Mouse (Mus musculus) ovary, postnatal 10 days (tissue): ENCODE data around the gene Pip5k1c.
A peak's percentile ranks its signal among the peaks of the same experiment; 100 is the strongest.

ENCODE experiments used
- DNase-seq: peaks from one replicate; pipeline ENCODE4 v3.0.0; 2022; ENCODE audit warnings: low spot score

Pip5k1c gene

DNA sequence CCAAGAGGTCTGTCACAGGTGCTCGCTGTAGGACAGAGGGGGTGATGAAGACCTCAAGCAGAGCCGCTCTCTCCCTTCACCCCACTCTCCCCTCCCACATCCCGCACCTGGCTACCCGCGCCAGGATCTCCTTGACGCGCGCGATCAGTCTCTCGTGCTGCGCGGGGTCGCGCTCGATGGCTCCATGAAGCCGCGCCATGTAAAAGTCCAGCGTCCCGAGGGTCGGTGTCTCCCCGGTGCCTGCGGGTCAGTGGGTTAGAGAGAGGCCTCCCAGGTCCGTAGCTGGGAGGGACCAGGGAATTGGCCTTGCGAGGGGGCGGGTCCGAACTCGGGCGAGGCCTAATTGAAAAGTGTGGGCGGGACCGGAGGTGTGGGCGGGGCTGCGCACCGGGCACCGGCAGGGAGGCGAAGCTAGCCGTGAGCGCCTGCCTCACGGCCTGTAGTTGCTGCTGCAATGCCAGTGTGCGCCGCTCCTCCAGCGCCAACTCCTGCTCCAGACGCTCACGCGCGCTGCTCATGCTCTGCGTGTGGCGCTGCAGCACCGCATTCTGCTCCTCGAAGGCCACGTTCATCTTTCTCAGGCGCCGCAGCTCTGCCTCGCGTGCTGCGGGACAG lies 53.8 kb downstream of the Pip5k1c start:
- DNase-seq: no peak

DNA sequence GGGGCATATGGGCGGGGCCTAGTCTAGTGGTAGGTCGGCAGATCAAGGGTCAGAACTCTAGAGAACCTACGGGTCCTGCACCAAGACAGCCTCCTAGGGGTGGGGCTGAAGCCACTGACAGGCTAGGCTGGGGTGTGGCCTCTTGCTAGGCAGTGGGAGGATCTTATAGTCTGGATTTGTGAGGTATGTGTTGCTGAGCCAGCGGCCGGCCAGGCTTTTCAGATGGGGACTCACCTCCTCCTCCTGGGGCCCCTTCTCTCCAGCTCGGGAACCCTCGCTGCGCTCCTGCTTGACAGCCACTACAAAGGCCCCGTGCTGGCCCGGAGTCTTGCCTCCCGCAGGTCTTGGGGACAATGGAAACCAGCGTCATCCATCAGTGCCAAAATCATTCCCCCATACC lies 56.4 kb downstream of the Pip5k1c start:
- no peak for DNase-seq

DNA sequence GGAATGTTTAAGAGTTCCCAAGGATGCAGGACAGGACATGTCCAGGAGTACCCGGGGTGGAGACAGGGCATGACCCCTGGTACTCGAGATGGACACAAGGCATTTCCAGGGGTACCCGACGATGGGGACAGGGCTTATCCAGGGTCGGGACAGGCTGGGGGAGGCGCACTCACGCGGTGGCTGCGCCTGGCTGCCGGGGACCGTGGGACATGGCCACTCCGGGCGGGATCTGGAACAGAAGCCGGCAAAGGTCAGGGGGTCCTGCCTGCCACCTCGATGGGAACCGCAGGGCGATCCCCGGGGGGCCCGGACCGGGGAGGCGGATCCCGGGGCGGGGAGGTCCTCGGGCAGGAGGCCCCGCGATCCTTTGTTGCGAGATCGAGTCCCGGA lies 57.2 kb downstream of the Pip5k1c start:
- no peak for DNase-seq

DNA sequence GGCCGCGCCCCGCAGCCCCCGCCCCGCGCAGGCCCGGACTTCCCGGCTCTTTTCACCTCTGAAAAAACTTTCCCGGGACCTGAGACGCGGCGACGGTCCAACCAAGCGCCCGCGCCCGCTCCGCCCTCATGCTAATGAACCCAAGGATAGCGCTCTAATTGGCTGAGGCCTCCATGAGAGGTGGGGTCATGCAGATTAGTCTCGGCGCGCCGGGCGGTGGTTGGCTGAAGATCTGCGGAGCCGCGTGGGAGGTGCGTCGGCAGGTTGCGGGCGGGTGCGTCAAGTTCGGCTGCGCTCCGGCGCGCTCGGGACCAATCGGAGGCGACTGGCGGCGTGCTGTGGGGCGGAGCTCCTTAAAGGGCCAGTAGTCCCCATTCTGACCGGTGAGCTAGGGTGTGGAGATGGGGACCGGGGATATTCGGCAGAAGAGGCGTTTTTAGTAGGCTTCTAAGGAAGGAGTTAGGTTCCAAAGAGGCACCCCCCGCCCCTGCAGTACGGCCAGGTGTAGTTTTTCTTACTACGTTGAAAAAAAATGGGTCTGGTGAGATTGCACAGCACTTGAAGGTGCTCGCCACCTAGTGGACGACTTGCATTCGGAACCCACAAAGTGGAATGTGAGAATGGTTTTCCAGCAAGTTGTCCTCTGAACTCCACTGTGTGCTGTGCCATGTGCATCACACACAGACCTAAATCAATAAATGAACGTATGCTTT lies 57.7 kb downstream of the Pip5k1c start, which contains the start of gene Hmg20b:
TSS of gene Hmg20b (minus strand) at position 130 of the 713 bp plus-strand sequence.
- peak; percentile 95 for DNase-seq

DNA sequence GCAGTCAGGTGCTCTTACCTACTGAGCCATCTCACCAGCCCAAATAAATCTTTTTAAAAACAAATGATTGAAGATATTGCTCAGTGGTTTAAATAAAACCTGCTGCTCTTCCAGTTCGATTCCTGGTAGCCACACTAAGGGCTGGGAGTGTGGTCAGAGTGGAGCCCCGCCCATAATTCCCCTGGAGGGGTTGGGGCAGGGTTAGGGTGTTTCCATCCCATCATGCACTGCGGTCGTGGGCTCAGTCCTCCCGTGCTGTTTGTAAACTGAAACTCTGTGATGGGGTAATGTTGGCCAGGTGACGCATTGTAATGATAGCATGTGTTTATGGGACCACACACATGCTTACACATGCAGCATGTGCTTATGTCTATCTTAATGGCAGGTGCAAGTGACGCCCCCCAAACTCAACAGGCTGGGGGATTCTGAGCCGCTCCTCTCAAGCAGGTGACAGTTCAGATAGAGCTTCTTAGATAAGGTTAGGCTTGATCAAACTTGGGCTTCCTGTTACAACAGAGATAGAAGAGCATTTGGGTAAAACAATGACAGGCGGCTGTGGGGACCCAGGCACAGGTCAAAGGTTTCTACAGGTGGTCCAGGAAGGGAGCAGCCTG lies 59.0 kb downstream of the Pip5k1c start:
- DNase-seq: no peak

DNA sequence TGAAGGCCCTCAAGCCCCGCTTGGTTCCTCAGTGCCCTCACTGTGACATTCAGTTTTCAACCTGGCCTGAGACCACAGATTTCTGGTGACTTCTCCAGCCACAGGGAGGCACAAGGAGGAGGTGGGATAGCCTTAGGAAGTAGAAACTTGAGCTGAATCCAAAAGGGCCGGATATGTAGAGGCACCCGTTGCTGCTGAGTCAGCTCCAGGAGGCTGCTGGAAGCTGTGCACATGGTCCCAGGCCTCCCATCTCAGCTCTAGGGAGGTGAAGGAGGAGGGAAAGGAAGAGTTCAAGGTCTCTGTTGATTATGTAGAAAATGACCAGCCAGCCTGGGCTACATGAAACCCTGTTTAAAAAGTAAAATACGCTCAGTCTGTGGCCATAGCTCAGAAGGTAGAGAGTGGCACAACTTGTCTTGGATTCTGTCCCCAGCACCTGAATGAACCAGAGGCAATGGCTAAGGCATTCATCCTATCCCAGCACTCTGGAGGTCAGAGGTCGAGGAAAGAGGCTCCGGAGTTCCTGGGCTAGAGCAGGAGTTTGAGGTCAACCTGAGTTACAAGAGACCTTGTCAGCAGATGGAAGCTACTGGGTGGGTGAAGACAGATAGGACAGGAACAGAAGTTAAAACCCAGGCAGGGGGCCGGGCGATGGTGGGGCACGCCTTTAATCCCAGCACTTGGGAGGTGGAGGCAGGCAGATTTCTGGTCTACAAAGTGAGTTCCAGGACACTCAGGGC lies 62.1 kb downstream of the Pip5k1c start:
- no peak for DNase-seq

DNA sequence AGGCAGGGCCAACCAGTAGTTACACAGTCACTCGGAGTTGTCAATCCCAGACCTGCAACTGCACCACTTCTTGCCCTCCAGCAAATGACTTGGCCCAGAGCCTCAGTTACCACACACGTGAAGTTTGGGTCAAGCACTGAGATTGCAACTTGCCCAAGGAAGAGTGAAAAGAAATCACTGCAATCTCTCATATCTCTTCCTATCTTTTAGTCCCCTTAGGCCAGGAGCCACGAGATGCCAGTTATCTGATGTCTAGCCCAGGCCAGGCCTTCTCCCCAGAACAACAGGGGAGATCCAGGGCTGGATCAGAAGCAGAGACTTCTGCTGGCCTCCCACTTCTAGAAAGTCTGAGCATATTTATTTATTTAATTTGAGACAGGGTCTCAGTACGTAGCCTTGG lies 62.8 kb downstream of the Pip5k1c start:
- DNase-seq: no peak

DNA sequence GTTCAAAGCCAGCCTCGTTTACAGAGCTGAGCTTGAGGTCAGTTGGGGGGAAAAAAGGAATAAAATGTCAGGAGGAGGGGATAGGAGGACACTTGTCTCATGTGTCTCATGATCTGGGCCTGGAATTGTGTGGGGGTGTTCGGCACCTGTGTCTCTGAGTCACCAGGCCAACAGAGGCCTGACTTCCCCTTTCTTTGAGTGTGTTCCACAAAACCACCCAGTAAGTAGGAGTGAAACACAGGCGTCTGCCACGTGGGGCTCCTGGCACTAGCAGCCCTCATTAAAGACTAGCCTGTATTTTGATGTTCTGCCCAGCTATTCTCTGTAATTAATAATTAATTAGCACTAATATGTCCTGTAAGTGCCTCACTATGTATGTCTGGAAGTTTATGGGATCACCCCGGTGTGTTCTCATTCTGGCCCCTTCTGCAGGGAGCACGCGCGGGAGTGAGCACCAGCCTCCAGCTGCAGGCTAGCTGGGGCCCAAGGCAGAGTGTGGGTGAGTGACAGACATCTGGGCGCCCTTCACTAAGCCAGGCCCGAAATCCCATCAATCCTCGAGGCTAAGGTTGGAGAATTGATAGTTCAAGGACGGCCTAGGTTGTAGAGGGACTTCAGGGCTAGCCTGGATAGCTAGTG lies 63.7 kb downstream of the Pip5k1c start:
- DNase-seq: no peak

DNA sequence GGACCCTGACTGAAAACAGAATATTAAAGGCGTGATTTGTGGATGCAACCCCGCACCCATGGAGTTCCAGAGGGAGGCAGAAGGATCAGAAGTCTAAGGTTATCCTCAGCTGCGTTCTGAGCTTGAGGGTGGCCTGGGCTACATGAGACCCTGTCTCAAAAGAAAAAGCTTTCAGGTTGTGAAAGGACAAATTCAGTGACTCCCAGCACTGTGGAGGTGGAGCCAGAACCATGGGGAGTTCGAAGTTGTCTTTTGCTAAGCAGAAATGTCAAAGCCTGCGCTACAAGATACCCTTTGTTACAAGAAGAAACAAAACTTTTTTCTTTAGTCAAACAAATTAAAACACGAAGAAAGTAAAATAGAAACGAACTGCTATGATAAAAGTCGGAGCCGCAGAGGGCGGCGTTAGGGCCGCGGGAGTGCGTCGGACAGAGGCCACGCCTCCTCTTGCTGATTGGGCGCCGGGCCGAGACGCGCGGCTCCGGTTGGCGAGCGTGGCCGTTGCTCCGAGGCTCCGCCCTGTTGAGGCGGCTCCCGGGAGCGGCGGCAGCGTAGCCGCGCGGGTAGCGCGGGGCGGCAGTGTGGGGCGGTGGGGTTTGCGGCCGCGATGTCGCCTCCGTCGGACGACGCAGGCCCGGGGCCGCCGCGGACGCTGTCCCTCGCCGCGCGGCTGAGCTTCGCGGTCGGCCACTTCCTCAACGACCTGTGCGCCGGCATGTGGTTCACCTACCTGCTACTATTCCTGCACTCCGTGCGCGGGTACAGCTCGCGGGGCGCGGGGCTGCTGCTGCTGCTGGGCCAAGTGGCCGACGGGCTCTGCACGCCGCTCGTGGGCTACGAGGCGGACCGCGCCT lies 64.5 kb downstream of the Pip5k1c start, which contains the start of gene Mfsd12:
TSS of gene Mfsd12 (plus strand) at position 501 of the 854 bp plus-strand sequence.
- peak; percentile 75 for DNase-seq

DNA sequence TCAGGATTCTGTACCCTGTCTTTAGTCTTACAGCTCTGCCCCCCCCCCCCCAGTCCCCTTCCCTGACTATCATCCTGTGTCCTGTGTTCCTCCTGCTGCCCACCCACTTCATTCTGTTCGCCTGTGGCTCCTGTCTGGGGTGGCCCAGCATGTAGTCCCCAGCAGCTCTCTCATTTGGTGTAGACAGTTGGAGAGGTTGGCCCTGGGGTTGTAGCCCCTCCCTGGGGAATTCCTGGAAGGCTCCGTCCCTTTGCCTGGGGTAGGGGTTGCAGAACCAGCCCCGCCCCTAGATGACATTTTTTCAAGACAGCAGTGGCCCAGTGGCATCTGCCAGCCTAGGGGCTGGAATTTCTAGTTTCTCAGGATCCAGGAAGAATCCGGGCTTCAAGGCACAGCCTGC lies 65.4 kb downstream of the Pip5k1c start:
- DNase-seq: no peak

DNA sequence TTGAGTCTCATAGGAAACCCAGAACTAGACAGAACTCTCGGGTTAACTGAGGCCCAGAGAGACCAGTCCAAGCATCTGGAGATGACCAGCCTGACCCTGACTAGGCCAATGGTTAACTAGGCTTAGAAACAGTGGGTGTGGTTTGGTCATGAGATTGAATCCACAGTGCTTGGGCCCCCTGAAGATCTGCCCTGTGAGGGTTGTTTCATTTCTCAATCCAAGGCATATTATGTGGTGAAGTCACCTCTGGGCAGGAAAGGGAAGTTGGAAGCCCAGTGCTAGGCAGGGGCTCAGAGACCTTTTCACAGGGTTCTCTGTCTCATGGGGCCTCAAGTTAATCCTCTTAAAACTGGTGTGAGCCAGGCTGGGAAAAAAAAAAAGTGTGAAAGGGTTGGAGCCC lies 66.1 kb downstream of the Pip5k1c start:
- no peak for DNase-seq

DNA sequence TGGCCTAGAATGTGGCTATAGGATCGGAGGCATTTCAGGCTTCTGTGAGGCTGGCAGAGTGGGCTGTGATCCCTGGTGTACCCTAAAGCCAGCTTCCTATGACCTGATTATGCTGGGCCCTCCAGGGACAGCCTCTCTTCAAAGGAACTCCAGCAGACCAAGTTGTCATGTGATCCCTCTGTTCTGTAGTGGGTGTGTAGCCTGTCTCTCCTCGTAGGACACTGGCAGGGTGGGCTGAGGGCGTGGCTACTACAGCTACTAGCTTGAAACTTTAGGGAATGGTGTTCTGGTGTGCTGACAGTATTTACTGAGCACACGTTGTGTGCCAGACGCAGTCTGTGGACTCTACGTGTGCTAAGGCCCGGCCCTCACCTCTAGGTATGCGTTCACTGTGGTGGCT lies 68.0 kb downstream of the Pip5k1c start:
- DNase-seq: no peak

DNA sequence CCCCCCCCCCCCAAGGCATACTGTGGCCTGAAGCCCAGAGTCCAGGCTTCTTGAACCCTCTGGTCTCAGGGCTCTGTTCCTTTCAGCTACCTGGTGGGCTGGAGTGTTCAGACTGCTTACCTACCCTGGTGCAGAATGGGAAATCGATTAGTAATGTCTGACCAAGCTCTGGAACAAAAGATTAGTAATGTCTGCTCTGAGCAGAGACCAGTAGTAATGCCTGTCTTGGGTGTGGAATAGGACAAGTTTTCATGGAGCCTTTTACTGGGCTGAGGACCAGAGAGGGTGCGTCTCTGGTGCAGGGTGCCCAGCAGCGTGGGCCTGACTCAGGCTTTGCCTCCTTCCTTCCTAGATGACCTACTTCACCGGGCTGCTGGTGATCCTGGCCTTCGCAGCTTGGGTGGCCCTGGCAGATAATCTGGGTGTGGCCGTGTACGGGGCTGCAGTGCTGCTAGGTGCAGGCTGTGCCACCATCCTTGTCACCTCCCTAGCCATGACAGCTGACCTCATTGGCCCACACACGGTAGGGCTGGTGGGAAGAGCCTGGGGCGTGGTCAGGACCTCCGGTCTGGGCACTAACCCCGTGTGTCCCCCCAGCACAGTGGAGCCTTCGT lies 69.7 kb downstream of the Pip5k1c start:
- DNase-seq: no peak

DNA sequence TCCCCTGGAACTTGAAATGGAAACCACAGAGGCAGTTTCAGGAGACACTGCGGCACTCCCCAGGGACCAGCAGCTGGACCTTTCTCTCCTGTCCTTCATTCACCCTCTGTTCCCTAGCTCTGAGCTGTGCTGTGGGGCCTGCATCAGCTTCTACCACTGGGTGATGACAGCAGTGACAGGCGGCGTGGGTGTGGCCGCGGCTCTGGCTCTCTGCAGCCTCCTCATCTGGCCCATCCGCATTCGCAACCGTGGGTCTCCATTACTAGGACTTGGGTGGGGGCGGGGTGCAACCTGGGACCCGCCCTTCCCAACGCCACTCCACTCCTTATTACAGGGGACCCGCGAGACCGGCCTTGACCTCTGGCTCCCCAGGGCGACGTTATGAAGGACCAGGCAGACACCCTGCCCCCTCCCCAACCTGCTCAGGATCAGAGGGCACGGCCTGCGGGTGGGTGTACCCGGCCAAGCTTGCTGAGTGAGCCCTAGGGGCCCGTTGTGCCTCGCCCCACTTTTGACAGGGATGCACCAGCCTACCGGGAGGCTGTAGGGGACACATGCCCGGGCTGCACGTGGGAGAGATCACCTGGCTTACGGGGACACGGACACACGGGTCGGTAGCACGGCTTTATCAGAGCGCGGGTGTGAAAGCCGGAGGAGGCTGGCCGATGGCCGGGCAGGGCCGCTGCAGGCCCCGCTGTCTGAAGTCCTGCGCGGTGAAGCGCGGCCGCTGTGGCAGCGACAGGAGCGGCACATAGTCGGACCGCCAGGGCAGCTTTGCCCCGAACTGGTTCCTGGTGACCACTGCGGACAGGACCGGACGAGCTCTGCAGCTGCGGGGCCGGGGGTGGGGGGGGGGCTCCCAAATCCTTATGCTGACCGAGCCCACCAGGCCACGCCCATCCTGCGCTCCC lies 70.9 kb downstream of the Pip5k1c start:
- DNase-seq: no peak

DNA sequence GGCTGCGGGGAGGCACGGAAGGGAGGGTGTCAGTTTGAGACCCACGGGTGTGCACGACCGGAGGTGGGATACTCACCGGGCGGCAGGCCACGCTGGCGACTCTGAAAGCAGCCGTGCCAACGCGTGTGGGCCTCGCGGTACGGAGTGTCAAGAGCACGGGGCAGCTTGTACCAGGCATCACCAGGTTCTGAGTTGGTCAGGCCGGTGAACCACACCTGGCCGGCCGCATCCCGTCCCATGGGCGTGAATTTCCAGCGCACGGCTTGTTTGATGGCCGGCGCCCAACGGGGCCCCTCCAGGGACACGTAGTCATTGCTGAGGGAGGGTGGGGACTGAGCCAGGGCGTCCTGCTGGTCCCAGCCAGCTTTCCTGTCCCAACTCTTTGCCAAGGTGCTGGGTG lies 71.9 kb downstream of the Pip5k1c start:
- no peak for DNase-seq

DNA sequence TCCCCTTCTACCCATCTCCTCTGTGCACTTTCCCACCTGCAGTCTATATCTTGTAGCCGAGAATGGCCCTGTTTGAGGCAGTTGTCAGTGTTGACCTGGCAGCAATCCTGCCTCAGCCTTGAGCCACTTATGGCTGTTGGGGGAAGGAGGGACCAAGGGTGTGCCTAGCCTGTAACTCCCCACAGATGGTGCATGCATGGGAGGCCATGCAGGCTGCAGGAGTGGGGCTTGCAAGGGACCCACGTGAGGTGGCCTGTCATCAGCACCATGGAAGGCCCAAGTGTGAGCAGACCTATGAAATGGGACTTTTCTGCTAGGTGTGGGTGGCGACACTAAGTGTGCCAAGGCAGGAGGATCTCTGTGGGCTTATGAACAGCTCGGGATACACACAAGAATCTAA lies 72.3 kb downstream of the Pip5k1c start:
- no peak for DNase-seq

DNA sequence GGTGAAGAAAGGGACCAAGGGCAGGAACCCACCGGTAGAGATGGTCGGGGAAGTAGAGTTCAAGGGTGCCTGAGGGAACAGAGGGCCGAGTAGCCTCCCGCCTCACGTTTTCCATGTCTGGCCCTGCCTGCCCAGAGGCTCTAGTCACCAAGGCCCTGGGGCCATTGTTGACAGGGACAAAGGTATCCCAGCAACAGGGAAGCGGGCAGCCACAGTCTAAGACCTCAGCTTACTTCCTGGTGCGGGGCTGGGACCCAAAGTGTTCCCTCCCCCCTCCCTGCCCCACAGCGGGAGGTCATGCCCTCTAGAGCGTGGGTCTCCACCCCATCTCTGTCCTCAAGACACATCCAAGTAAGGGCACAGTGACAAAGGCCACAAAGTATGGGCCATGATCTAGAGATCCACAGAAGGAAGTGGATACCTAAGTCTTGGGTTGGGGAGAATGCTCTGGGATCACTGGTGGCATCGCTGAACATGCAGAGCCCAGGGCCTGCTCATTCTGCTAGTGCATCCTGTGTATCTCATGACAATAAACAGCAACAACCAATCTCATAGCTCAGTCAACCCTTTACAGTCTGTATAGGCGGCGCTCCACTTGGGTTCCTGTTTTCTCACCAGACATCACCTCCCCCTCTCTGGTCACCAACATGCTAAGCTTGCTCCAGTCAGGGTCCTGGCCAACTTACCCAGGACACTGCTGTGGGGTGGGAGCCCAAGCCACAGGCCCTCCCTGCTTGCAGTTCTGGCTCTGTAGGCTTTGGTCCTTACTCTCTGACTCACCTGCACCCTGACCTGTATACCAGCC lies 73.1 kb downstream of the Pip5k1c start, which contains the start of gene 4930404N11Rik:
TSS of gene 4930404N11Rik (minus strand) at position 145 of the 805 bp plus-strand sequence.
- DNase-seq: no peak

DNA sequence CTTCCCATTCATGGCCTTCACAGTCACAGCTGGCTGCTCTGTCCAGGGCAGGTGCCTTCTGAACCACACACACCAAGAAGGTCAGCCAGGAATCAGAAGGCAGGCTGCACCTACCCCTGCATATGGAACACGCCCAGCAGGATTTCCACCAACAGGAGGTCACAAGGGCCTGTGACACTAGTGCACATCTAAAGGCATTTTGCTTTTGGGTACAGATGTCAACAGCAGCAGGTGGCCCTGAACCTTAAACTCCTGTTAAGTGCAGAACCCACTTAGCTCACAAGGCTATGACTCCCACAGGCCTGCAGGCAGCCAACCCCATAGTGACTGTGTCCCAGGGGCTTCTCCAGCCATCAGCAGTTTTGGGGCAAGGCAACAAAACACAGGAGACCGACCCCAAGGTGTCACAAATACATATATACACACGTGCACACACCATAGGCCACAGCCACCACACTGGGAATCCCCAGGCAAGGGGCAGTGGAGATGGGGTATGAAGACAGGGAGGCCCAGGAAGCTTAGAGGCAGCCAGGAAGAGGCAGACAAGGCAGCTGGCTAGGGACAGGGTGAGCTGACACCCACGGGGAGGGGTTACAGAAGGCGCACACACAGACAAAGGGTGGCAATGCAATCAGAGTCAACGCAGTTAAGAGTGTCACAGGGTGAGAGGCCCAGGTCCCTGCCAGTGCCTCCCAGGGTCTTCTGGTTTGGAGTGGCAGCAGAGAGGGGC lies 73.9 kb downstream of the Pip5k1c start:
- DNase-seq: no peak
